Mouse (Mus musculus) stomach, postnatal 0 days (tissue): ENCODE results near the gene Vsnl1.

ENCODE experiments used
- CTCF ChIP-seq: IDR thresholded peaks from 2 replicates; pipeline ENCODE4 v1.5.1; 2016; ENCODE audit warnings: antibody characterized with exemption, low read depth, mild to moderate bottlenecking, moderate library complexity
- EP300 ChIP-seq: optimal IDR thresholded peaks from 2 replicates; pipeline ENCODE3; 2016; ENCODE audit warnings: antibody characterized with exemption

DNA sequence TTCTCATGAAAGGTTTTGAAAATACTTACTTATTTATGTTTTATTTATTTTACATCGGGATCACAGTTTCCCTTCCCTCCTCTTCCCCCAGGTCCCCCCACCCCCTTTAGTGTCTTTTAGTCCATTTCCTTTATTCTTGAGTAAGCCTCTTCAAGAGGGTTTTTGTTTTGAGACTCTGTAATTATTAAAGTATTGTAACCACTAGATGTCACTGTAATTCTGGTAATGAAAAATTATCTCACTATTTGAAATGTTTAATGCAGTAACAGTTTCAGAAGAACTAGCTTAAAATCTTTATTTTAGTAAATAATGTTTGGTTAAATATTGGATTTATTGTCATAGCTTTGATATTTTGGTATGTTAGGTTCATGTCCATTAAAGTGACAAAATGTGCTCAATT lies 122.6 kb downstream of the Vsnl1 start:
- no peak for TF ChIP-seq EP300
- TF ChIP-seq CTCF, result peak; percentile 53
